Mouse (Mus musculus): Measurements from ENCODE around the gene Gm17482. TPM values are rescaled to one million over a fixed set of nuclear protein-coding genes. Genes with fewer than 3 reads are reported as not detected.

Gm17482 gene
- polyA plus RNA-seq, 1 experiment = not detected

- Histone ChIP-seq H3K4me3 (ENCODE audit: insufficient read depth, low read depth, low read length) (no peak overlapping the region), H3K4me1 (ENCODE audit: control insufficient read depth, insufficient read depth, low read length) (no peaks in the 10 kb centered on the region), H3K27ac (ENCODE audit: insufficient read depth, low read depth, low read length) (no peak overlapping the region)
- TF ChIP-seq CTCF (IDR thresholded peaks at IDR 0.05; ENCODE audit: insufficient read depth, low read depth, low read length) (no peak), POLR2A (IDR thresholded peaks at IDR 0.05; ENCODE audit: insufficient read depth, low read depth, low read length) (no peak)
- WGBS = 77% methylated on average over 2 of the region's 2 CpGs
These were observed 80.0 kb downstream of the Gm17482 start for GRCm38 (mm10) chr6:115307134-115307533.

Other genes starting within 250 kb of the Gm17482 start
- not detected in 2 replicates for gene Tamm41, start 189.5 kb upstream of the Gm17482 start, polyA plus RNA-seq (2012; ENCODE audit: insufficient read depth, insufficient read length, low replicate concordance, missing spikeins)
- gene Syn2, start 92.4 kb upstream of the Gm17482 start, polyA plus RNA-seq (2012; ENCODE audit: insufficient read depth, insufficient read length, low replicate concordance, missing spikeins) = 93.0 TPM in 1 of 2 replicates, not detected in the other
- not detected in 2 replicates for gene Timp4, start 24.9 kb downstream of the Gm17482 start, polyA plus RNA-seq (2012; ENCODE audit: insufficient read depth, insufficient read length, low replicate concordance, missing spikeins)
- not detected in 2 replicates for gene Pparg, start 133.6 kb downstream of the Gm17482 start, polyA plus RNA-seq (2012; ENCODE audit: insufficient read depth, insufficient read length, low replicate concordance, missing spikeins)